Mouse (Mus musculus): ENCODE measurements around the gene Prkag1. TPM values are rescaled to one million over a fixed set of nuclear protein-coding genes. Genes with fewer than 3 reads are reported as not detected.
A peak's percentile ranks its signal among the peaks of the same experiment; 100 is the strongest.

The Prkag1 gene
- polyA plus RNA-seq, 1 experiment from 2014 or later: 85.3 TPM

- Histone ChIP-seq H3K4me3 (peak overlapping the region; percentile 62), H3K4me1 (peaks cover 64% of the 10 kb centered on the region), H3K27me3 (replicated peaks; ENCODE audit: low read depth, poor library complexity, severe bottlenecking) (peaks cover 82% of the 10 kb centered on the region), H3K36me3 (replicated peaks) (peaks cover 24% of the 10 kb centered on the region), H3K9me3 (no peaks in the 10 kb centered on the region), H3K27ac (replicated peaks) (no peak overlapping the region)
- 2% methylated on average over 34 of the region's 34 CpGs for WGBS
- DNase-seq (ENCODE audit: low spot score): peak; percentile 41
Observed at GRCm38 (mm10) chr15:98807895-98808650, 23.2 kb downstream of the Prkag1 start.

GRCm38 (mm10) chr15:98806809-98807770 is 24.2 kb downstream of the Prkag1 start:
- peak overlapping the region; percentile 62 for H3K4me3 ChIP-seq
- peaks cover 91% of the 10 kb centered on the region for H3K27me3 ChIP-seq (replicated peaks; ENCODE audit: low read depth, poor library complexity, severe bottlenecking)
- WGBS: under 1% methylated on average over 58 of the region's 58 CpGs
- peak overlapping the region; percentile 67 for H3K27ac ChIP-seq (replicated peaks)
- DNase-seq (ENCODE audit: low spot score): peak; percentile 60
- H3K9me3 ChIP-seq: no peaks in the 10 kb centered on the region
- H3K4me1 ChIP-seq: peaks cover 68% of the 10 kb centered on the region
- H3K36me3 ChIP-seq (replicated peaks): peaks cover 15% of the 10 kb centered on the region

DNA sequence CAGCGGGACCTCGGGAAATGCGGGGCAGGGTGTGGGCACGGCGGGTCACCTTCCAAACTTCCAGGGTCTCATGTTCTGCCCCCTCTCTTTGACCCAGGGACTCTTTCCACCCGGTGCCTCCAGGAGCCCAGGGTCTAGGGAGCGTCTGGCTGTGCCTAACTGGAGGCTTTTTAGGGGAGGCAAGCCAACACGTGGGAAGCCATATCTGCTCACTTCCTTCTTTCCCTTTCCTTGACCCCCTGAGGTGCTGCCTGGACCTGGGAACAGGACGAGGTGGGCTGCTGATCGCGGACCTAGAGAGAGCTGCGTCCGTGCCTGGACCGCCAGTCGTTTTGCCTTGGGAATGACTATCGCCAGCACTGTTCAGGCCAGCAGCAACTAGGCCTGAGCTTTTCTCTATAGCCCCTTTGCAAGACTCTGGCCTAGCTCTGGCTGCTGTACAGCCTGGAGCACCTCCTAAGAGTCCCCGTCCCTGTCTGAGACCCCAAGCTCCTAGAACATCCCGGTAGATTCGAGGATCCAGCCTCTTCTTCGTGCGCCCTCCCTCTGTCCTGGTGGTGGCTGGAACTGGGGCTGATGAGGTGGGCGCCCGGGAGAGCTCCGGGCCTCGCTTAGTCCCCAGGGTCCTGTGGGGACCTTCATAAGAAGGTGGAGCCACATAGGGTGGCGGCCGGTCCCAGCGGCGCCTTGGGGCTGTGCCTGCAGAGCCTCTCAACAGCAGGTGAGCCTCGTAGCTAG is 25.1 kb downstream of the Prkag1 start:
- peaks cover 68% of the 10 kb centered on the region for H3K4me1 ChIP-seq
- no peak overlapping the region for H3K27ac ChIP-seq (replicated peaks)
- DNase-seq (ENCODE audit: low spot score): no peak
- peak overlapping the region; percentile 62 for H3K4me3 ChIP-seq
- H3K27me3 ChIP-seq (replicated peaks; ENCODE audit: low read depth, poor library complexity, severe bottlenecking): peaks cover 100% of the 10 kb centered on the region
- no peaks in the 10 kb centered on the region for H3K9me3 ChIP-seq
- peaks cover 7% of the 10 kb centered on the region; the same call in 1 of the 2 replicates for H3K36me3 ChIP-seq (replicated peaks)
- 2% methylated on average over 30 of the region's 30 CpGs for WGBS

- peaks cover 68% of the 10 kb centered on the region for H3K4me1 ChIP-seq
- peaks cover 100% of the 10 kb centered on the region for H3K27me3 ChIP-seq (replicated peaks; ENCODE audit: low read depth, poor library complexity, severe bottlenecking)
- H3K27ac ChIP-seq (replicated peaks): peak overlapping the region; percentile 37; the same call in 1 of the 2 replicates
- WGBS: under 1% methylated on average over 64 of the region's 64 CpGs
- DNase-seq (ENCODE audit: low spot score): peak; percentile 85
- H3K36me3 ChIP-seq (replicated peaks): no peaks in the 10 kb centered on the region; the same call in 1 of the 2 replicates
- peak overlapping the region; percentile 62 for H3K4me3 ChIP-seq
- H3K9me3 ChIP-seq: no peaks in the 10 kb centered on the region
Observed at GRCm38 (mm10) chr15:98805324-98806040, 25.8 kb downstream of the Prkag1 start.

DNA sequence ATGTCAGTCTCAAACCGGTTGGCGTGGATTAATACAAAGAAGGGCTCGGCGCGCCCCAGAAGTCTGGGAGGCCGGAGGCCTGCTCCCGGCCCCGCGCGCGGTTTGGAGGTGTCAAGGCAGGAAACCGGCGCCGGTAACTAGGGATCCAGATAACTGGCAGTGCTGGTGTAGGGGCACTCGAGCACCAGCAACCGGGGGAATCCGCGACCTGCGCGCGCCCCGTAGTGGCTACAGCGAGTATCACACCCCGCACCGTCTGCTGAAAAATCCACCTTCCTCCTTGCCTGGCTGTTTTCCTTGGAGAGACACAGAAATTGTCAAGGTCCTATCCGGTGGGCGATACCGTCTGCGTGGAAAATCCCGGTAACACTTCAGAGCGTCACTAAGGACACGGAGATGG is 27.3 kb downstream of the Prkag1 start:
- under 1% methylated on average over 32 of the region's 32 CpGs for WGBS
- Histone ChIP-seq H3K4me1 (peaks cover 61% of the 10 kb centered on the region), H3K27ac (replicated peaks) (no peak overlapping the region), H3K27me3 (replicated peaks; ENCODE audit: low read depth, poor library complexity, severe bottlenecking) (peaks cover 100% of the 10 kb centered on the region), H3K36me3 (replicated peaks) (no peaks in the 10 kb centered on the region), H3K9me3 (no peaks in the 10 kb centered on the region), H3K4me3 (peak overlapping the region; percentile 32)
- peak; percentile 91 for DNase-seq (ENCODE audit: low spot score)

DNA sequence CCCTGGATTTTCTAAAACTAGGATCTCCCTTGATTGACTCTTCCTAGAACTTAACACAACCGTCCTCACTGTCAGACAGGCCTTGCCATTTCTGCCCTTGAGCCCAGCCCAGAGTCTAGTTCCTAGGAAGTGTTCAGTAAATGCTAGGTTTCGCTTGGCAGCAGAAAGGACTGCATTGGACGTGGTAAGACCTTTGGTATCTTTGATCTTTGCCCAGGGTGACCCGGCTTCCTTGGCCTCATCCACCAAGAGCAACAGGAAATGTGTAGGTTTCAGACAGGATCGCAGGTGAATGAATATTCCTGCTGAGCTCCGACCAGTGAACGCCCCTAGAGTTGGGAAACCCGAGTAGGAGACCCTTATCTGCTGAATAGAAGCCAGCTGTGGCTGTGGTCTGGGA is 28.4 kb downstream of the Prkag1 start:
- H3K27me3 ChIP-seq (replicated peaks; ENCODE audit: low read depth, poor library complexity, severe bottlenecking): peaks cover 100% of the 10 kb centered on the region
- no peak overlapping the region for H3K27ac ChIP-seq (replicated peaks)
- DNase-seq (ENCODE audit: low spot score): no peak
- no peaks in the 10 kb centered on the region for H3K9me3 ChIP-seq
- H3K4me3 ChIP-seq: peak overlapping the region; percentile 32
- no peaks in the 10 kb centered on the region for H3K36me3 ChIP-seq (replicated peaks)
- 3% methylated on average over 8 of the region's 8 CpGs for WGBS
- peaks cover 59% of the 10 kb centered on the region for H3K4me1 ChIP-seq

DNA sequence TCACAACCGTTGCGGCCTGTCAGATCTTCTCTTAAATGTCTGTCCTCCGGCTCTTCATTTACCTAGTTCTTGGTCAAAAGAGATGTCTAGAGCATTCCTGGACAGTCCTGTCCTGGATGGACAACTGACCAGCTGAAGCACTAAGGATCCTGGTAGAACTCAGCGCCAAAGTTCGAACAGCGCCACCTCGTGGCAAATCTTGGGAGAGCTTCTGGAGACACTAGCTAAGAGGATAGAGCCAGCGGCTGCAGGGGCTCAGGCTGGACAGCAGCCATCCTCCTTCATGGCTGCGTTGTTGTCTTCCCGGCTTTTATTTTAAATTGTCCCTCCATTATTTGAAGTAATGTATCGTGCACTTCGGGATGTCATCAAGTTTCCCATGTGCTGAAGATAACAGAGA is 31.9 kb downstream of the Prkag1 start:
- WGBS: 10% methylated on average over 12 of the region's 12 CpGs
- Histone ChIP-seq H3K27me3 (replicated peaks; ENCODE audit: low read depth, poor library complexity, severe bottlenecking) (peaks cover 100% of the 10 kb centered on the region), H3K9me3 (no peaks in the 10 kb centered on the region), H3K36me3 (replicated peaks) (no peaks in the 10 kb centered on the region), H3K4me3 (no peak overlapping the region), H3K4me1 (peaks cover 45% of the 10 kb centered on the region), H3K27ac (replicated peaks) (no peak overlapping the region)
- peak; percentile 87 for DNase-seq (ENCODE audit: low spot score)

- H3K4me3 ChIP-seq: no peak overlapping the region
- DNase-seq (ENCODE audit: low spot score): no peak
- peaks cover 40% of the 10 kb centered on the region for H3K4me1 ChIP-seq
- no peaks in the 10 kb centered on the region for H3K36me3 ChIP-seq (replicated peaks)
- no peaks in the 10 kb centered on the region for H3K9me3 ChIP-seq
- no peak overlapping the region for H3K27ac ChIP-seq (replicated peaks)
- peaks cover 100% of the 10 kb centered on the region for H3K27me3 ChIP-seq (replicated peaks; ENCODE audit: low read depth, poor library complexity, severe bottlenecking)
- WGBS: 47% methylated on average over 3 of the region's 3 CpGs
Observed at GRCm38 (mm10) chr15:98798903-98799302, 32.4 kb downstream of the Prkag1 start.

DNA sequence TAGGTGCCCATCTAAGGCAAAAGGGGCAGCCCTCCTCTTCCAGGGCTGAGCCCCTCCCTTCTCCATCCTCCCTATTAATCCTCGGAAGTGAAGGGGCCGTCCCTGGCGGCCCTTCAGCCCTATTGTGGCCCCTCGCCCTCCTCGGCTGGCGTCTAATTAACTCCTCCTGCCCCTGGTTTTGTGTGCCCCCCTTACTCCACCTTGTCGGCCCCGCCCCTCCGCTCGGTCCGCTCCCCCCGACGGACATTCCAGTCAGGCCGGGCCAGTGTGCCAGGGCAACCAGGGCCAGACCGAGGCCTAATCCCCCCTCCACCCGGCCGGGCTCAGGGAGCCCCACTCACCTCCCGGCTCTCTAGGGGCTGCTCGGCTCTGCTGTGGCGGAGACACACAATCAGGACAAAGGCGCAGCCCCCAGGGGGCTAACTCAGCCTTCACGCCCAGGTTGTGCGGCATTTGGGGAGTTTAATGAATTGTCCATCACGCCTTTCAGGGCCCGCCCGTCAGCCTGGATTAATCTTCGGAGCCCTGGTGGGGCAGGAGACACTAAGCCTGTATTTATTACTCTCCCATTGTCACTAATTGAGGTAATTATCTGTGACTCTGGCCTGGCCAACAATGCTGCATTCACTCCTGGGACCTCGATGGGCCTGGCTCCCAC is 33.4 kb downstream of the Prkag1 start:
- Histone ChIP-seq H3K4me1 (peaks cover 37% of the 10 kb centered on the region), H3K27ac (replicated peaks) (peak overlapping the region; percentile 35), H3K9me3 (no peaks in the 10 kb centered on the region), H3K36me3 (replicated peaks) (no peaks in the 10 kb centered on the region), H3K27me3 (replicated peaks; ENCODE audit: low read depth, poor library complexity, severe bottlenecking) (peaks cover 100% of the 10 kb centered on the region), H3K4me3 (peak overlapping the region; percentile 39)
- peak; percentile 75 for DNase-seq (ENCODE audit: low spot score)
- WGBS: 1% methylated on average over 28 of the region's 28 CpGs

- no peak overlapping the region for H3K27ac ChIP-seq (replicated peaks)
- peaks cover 100% of the 10 kb centered on the region for H3K27me3 ChIP-seq (replicated peaks; ENCODE audit: low read depth, poor library complexity, severe bottlenecking)
- DNase-seq (ENCODE audit: low spot score): peak; percentile 38
- H3K9me3 ChIP-seq: no peaks in the 10 kb centered on the region
- 0 out of 2 replicates have a peak overlapping the region, but pooled peaks have one; percentile 11 for H3K4me3 ChIP-seq
- H3K4me1 ChIP-seq: peaks cover 43% of the 10 kb centered on the region
- WGBS: 2% methylated on average over 13 of the region's 13 CpGs
- no peaks in the 10 kb centered on the region for H3K36me3 ChIP-seq (replicated peaks)
Observed at GRCm38 (mm10) chr15:98796803-98797595, 34.3 kb downstream of the Prkag1 start.

All from embryonic facial prominence, embryonic 10.5 days (tissue).